Mouse (Mus musculus) mouse embryonic stem cell (cell line): ENCODE measurements around the gene Bcl2l10.
"Not testable (repeated sequence)": the region's sequence is repeated elsewhere in the genome, so short reads cannot be mapped to it uniquely, and the experiment has no call there.

Experiments
- in situ Hi-C, 2 experiments: fragments of 300-500 bp; cut with MboI; formaldehyde crosslinking; loops; 1 replicate in 1 of 2; 3 replicates in 1 of 2; pipeline ENCODE4 v1.14.3; 2019 to 2020; ENCODE audit warnings: low sequenced_read_pairs in 2 of 2, low pct_unique_long_range_greater_than_20kb in 1 of 2, mixed read lengths in 1 of 2; ENCODE audit not compliant: unreplicated experiment in 1 of 2

Bcl2l10 gene

DNA sequence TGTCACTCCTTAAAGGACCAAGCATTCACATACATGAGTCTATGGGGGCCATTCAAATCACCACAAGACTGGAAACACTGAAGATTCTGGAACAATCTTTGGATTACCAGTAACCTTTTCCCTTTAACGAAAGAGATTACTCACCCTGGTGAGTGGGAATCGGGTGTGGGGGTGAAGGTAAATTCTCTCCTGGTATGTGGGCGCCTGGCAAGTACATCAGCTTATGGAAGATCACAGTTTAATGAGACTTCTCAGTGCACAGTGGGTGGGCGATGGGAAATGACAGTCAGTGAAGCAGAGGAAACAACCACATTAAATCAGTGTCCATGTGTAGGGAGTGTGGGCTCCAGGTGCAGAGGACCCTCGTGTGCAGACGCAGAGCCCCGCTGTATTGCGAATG, 16.7 kb upstream of the Bcl2l10 start:
- in situ Hi-C loops = no loop called here

DNA sequence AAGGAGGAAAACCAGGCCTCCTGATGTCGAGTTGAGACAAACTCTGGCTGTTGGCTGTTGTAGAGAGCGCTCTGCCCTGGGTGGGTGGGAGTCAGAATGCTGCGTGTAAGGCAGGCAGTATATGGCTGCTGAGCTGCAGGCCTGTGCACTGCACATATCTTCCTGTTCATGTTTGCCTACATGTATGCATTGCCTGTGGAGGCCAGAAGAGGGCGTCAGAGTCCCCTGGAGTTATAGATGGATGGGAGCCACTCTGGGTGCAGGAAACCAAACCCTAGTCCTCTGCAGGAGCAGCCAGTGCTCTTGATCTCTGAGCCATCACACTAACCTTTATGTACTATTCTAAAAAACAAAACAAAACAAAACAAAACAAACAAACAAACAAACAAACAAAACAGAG, 13.1 kb upstream of the Bcl2l10 start:
- in situ Hi-C loops = no loop called here

DNA sequence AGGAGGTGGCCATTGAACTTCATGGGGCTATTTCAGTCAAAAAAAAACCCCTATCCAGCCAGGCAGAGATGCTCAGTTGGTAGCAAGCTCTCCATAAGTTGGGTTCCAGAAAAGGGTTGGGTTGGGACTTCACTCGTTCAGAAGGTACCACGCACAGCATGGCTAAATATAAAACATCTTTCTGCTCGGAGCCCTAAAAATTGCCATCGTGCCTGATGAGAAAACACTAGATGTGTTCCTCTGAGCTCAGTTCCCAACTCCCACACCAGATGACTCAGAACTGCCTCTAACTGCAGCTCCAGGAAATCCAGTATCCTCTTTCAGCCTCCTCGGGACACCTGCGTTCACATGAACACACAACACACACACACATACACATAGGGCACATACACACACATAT, 9.5 kb upstream of the Bcl2l10 start:
- in situ Hi-C loops = no loop called here

DNA sequence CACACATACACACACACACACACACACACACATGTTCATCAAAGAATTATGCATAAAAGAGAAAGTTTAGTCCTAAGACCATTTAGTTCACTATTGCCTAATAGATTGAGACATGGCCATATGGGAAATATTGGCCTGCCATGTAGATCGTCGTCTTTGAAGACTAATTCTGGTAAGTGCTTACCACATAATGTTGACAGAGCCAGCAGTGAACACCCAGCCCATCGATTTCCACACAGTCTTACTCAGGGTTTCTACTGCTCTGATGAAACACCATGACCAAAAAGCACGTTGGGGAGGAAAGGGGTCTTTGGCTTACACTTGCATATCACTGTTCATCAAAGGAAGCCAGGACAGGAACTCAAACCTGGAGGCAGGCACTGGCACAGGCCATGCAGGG, 5.1 kb upstream of the Bcl2l10 start:
- in situ Hi-C loops = no loop called here

DNA sequence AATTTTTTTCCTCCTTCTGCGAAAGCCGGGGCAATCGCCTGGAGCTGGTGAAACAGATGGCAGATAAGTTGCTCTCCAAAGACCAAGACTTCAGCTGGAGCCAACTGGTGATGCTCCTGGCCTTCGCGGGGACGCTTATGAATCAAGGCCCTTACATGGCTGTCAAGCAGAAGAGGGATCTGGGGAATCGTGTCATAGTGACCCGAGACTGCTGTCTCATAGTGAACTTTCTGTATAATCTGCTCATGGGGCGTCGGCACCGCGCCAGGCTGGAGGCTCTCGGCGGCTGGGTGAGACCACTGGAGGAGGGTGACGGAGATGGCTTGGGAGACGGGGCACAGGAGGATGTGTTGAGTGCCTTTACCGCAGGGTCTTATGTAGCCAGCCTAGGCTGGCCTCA, 508 bp downstream of the Bcl2l10 start:
- in situ Hi-C loops = no loop called here

DNA sequence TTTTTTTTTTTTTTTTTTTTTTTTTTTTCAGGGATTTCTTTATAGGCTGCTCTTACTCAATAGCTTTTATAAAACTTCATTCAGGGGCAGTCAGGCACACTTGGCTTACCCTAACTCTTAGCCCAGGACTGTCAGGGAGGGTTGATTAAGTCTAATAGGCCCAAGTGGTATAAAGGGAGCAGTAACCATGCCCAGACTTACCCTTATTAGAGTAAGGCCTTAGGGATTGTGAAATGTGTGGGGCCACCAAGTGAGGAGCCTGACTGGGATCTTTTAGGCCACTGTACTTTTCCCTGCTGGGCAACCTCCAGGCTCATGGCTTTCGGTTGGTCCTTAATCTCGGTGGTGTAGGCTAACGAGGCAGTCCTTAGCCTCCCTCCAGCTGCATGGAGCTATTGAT, 1.1 kb downstream of the Bcl2l10 start:
- in situ Hi-C loops = no loop called here

DNA sequence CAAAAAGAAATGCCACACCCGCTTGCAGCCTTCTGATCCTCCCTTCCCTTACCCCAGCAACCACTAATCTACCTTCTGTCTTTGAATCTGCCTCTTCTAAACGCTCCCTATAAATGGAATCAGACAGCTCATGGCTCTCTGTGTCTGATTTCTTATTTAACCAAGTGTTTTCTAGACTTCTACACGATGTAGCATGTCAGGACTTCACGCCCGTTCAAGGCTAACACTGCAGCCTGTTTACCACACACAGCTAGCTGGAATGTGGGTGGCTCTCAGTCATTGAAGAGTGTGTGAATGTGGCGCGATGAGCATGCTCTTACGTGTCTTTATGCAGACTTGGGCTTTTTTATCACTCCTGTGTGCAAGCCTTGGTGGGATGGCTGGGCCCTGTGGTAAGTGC, 5.5 kb downstream of the Bcl2l10 start:
- in situ Hi-C loops = no loop called here

DNA sequence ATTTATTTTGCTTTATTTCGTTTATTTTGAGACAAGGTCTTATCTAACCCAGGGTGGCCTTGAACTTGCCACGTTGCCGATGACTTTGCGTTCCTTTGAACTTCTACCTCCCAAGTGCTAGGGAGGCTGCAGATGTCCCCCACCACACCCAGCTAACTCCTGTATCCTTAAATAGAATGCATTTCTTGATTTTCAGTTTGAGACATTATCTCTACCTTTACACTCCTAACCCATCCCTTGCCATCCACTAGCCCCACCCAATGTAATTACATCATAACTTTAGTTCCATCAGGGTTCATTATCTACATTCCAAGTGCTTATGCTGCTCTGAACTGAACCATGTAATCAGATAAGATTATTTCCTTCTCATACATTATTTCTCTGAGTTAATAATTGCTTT, 8.2 kb downstream of the Bcl2l10 start:
- in situ Hi-C loops = no loop called here

DNA sequence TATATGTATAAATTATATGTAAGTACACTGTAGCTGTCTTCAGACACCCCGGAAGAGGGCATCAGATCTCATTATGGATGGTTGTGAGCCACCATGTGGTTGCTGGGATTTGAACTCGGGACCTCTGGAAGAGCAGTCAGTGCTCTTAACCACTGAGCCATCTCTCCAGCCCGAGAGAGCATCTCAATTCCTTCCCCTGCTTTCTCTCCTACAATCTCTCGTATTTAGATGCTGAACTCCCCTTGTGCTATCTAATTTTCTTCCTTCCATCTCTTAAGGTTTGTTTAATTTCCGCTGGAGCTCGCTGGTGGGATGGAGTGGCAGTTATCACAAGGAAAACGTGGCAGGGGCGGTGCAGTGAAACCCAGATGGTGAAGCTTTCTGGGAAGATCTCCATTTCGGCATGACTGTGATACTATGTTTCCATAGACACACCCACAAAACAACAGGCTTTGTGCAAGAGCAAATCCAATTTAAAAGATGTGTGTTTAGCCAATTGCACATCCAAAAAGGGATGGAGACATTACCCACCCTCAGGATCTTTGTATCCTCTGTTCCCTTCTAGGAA, 9.6 kb downstream of the Bcl2l10 start:
- in situ Hi-C loops = no loop called here

DNA sequence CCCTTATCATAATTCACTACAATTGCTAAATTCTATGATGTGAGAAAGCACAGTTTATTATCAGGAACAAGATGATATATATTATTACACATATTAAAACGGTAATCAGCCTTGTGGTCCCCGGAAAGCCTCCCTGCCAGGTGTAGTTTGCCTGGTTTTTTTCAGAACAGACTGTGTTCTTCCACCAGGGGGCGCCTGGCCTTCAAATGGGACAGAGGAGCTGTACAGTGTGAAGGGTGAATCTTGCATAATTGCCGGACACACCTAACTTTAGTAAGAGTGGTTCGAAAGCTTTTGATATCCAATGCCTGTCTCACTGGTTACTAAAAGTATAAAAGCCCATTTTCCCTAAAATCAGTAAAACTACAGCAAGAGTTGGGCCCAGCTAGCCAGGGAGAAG, 14.1 kb downstream of the Bcl2l10 start:
- in situ Hi-C loops = no loop called here

DNA sequence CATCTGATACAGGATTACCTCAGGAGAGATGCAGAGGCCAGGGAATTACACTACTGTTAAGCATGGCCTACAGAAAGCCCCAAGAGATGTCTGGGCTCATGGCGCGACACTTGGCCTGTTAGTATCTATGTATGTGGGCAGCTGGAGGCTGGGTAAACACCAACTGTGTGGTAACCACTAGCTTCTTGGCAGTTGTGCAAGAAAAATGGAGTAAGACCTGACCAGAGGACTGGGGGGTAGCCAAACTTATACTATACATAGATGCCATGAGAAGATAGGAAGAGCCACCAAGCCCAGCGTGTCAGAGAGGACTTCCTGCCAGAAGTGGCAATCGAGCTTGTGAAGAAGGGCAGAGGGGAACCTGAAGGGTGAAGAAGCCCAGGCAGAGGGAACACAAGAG, 14.6 kb downstream of the Bcl2l10 start:
- in situ Hi-C loops = no loop called here

DNA sequence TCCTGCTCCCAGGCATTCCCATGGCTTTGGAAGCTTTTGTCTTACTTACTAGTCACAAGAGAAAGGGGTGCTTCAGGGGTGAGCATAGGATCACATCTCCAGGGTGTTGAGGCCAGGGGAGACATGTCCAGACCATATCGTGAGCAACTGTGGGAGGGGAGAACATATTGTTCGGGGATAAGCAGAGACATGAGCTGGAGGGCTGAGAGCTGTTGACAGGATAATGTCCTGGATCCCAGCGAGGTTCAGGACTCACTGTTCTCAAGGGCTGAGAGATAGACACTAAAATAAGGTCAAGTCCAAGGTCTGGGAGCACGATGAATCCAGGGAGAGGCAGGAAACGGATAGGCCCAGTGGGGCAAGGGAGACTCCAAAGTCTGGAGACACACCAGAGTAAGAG, 15.4 kb downstream of the Bcl2l10 start:
- in situ Hi-C loops = no loop called here

DNA sequence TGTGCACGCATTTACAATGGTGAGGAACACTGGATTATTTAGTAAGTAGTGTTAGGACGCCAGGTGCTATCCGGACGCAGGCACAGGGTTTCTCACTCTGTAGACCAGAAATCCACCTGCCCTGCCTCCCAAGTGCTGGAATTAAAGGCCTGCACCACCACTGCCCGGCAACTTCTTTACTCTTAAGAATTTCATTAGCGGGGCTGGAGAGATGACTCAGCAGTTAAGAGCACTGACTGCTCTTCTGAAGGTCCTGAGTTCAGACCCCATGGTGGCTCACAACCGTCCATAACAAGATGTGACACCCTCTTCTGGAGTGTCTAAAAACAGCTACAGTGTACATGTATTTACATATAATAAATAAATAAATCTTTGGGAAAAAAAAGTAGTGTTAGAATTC, 16.1 kb downstream of the Bcl2l10 start:
- in situ Hi-C loops = not testable (repeated sequence)

DNA sequence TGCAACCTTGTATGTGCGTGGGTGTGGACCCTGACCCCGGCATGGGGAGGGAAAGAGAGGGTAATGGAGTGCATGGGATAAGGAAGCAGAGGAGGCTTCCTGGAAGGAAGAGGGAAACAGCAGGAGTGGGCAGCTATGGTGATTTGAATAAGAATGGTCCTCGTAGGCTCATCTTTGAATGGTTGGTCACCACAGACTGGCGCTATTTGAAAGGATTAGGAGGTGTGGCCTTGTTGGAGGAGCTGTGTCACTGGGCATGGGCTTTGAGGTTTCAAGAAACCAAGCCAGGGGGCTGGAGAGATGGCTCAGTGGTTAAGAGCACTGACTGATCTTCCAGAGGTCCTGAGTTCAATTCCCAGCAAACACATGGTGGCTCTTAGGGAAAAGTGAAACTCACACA, 17.6 kb downstream of the Bcl2l10 start:
- in situ Hi-C loops = no loop called here

DNA sequence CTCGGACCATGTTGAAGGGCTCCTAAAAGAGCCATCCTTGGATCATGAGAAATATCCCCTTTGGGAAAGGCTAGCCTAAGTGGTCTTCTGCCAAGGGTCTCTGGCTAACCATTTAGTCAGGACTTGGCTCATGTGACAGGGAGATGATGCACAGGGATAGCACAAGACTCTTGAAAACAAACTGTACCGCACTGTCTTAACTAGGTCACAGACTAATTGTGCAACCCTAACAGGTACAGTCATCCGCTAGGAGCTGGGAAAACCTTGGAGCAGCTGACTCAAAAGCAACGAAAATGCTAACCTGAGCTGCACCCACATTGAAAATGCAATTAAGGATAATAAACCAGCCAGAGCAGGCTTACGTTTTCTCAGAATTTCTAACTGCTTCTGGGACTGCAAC, 18.6 kb downstream of the Bcl2l10 start:
- in situ Hi-C loops = no loop called here

DNA sequence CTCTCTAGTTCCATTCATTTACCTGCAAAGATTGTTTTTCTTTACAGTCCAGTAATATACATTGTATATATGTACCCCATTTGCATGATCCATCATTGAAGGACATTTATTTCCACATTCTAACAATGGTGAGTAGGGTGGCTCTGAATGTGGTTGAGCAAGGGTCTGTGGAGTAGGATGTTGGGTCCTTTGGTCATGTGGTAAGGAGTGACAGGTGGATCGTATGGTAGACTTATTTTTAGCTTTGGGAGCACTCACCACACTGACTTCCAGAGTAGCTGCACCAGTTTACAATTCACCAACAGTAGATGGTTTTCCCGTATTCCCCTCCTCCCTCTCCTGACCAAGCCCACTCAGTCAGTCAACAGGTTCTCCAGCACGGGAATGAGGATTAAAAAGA, 21.2 kb downstream of the Bcl2l10 start:
- in situ Hi-C loops = no loop called here

DNA sequence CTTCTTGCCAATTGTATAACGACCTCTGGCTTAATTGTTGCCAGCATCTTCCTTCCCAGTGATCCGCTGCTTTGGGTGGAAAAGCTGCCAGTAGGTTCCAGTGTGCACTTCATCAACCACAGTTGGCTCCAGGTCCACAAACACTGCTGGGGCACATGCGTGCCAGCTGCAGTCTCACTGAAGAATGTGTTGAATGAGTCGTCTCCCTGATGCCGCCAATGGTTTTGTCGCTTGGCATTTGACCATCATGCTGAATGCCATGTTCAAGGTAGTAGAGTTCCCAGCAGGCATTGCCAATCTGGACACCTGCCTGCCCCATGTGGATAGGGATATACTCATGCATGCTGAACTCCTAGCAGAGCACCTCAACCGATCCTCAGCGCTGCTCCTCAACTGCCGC, 28.0 kb downstream of the Bcl2l10 start:
- in situ Hi-C loops = loop anchor here in 1 of 2 experiments (10.0 kb wide), 1 partner anchor 59 kb away; no protein-coding TSS in a partner anchor

DNA sequence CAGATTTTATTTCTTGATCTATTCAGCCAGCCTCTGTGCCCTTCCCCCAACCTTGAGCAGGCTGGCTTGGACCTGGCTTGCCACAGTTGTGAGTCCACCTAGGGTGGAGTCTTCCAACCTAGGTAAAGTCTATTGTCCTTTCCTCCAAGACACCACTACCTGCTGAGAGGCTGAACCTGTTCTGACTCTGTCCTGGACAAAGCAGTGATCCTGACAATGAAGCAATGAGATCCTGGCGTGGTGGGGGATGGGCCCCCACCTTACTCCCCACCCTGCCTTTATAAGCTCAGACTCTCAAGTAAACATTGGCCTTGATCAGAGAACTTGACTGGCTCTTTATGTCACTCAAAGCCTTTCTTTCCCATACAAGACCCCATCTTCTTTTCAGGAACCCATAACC, 28.9 kb downstream of the Bcl2l10 start:
- in situ Hi-C loops = loop anchor here in 1 of 2 experiments (10.0 kb wide), 1 partner anchor 58 kb away; no protein-coding TSS in a partner anchor

DNA sequence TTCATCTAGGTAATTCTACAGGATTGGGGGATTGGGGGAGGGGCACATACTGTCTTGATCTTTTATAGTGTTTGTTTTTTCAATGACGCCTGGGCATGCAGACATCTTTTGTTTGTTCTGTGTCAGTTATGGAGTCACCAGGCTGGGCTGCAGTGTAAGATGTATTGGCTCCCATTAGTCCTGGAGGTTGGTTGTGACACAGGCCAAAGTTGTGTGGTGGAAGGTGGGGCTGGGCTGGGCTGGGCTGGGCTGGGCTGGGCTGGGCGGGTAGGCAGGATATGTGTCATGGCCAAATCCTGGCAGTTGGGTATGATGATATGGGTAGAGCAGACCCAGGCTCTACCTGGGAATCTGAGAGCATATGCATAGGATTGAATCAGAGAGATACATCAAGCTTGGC, 31.2 kb downstream of the Bcl2l10 start:
- in situ Hi-C loops = loop anchor here in 1 of 2 experiments (10.0 kb wide), 1 partner anchor 56 kb away; no protein-coding TSS in a partner anchor

DNA sequence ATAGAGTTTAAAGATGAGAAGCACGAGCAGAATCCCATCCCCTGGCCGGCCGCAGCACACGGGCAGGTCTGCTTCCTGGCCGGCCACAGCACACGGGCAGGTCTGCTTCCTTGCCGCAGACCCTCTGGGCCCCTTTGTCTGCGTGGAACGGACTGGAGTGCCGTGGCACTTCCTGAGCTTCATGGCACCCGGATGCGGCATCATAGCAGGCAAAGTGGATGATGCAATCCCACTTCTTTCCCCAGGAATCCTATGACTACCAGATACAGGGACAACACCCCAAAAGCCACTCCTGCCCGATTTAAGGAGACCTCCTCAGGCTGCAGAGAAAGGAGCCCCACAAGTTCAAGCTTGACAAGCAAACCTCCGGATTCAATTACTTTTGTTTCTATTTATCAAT, 35.3 kb downstream of the Bcl2l10 start:
- in situ Hi-C loops = no loop called here

DNA sequence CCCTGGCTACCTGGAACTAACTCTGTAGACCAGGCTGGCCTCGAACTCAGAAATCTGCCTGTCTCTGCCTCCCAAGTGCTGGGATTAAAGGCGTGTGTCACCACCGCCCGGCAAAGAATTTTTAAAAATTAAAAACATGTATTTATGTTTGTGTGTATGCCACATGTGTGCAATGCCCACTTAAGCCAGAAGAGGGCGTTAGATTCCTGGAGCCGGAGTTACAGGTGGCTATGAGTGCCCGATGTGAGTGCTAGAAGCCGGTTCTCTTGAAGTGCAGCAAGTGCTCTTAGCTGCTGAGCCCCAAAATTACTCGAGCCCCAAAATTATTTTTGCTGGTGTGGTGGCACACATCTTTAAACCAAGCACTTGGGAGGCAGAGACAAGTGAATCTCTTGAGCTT, 36.2 kb downstream of the Bcl2l10 start:
- in situ Hi-C loops = no loop called here
